Comparison of ENCODE assay signal across 8 mouse cellular contexts in genomic region chr15:80225208-80225607, GRCm38 (mm10). TPM values are rescaled to one million over a fixed set of nuclear protein-coding genes. Genes with fewer than 3 reads are reported as not detected.
DNase-seq lines count a peak whose midpoint lies in the region; ATAC-seq and TF ChIP-seq lines count a peak whose summit lies in the region.

No protein-coding gene starts in this region.

- 21% methylated on average over 9 of the region's 9 CpGs for WGBS in kidney, adult 2 months
- 14% methylated on average over 9 of the region's 9 CpGs for WGBS in liver, embryonic 16.5 days (ENCODE audit: insufficient replicate concordance)

- H3K4me3 ChIP-seq in left cerebral cortex, adult 2 months, result no peak overlapping the region
- no peak overlapping the region for H3K4me3 ChIP-seq in kidney, adult 2 months (ENCODE audit: insufficient read depth, low read depth, low read length)
- no peak overlapping the region for H3K4me3 ChIP-seq in liver, embryonic 16.5 days (ENCODE audit: low read depth, low read length)

- no peaks in the 10 kb centered on the region; the same call in 1 of the 2 replicates for H3K4me1 ChIP-seq in kidney, adult 2 months (ENCODE audit: control insufficient read depth, insufficient read depth, low read length)
- peaks cover 2% of the 10 kb centered on the region; the same call in 1 of the 2 replicates for H3K4me1 ChIP-seq in liver, embryonic 16.5 days (ENCODE audit: control insufficient read depth, low read depth, low read length)

- no peaks in the 10 kb centered on the region for H3K36me3 ChIP-seq in kidney, adult 2 months (ENCODE audit: control insufficient read depth, insufficient read depth, low read length)
- H3K36me3 ChIP-seq in liver, embryonic 16.5 days (ENCODE audit: control insufficient read depth, insufficient read depth), result no peaks in the 10 kb centered on the region

- no peak overlapping the region for H3K9ac ChIP-seq in liver, embryonic 16.5 days (ENCODE audit: low read depth, low read length)

- peak; percentile 27; the same call in 1 of the 2 replicates for ATAC-seq in frontal cortex, adult (ENCODE audit: low TSS enrichment)
- ATAC-seq in liver, embryonic 16.5 days (ENCODE audit: low read depth), result peak; percentile 72

- TF ChIP-seq POLR2A in kidney, adult 2 months (IDR thresholded peaks at IDR 0.05; ENCODE audit: low read depth, low read length), result no peak

- intact Hi-C loops in left cerebral cortex, adult 2 months (cut with DNase I), result loop anchor here (5.0 to 10.0 kb wide), 3 partner anchors 37 to 280 kb away; partner anchors contain the start of gene Rps19bp1

- no peak overlapping the region for H3K4me2 ChIP-seq in liver, embryonic 16.5 days (ENCODE audit: low read depth, low read length)

- peak in 1 of 2 experiments; percentile 67 for DNase-seq in left cerebral cortex, adult 2 months (ENCODE audit: extremely low spot score in 1 of 2, low spot score in 2 of 2)
- no peak for DNase-seq in left cerebral cortex, adult 11 months (ENCODE audit: low spot score)
- peak; percentile 75 for DNase-seq in c-Kit-negative CD71-positive TER-119-positive erythroid progenitor cells, embryonic 14.5 days (ENCODE audit: low read depth, low spot score)
- peak; percentile 75 for DNase-seq in kidney, adult 2 months
- DNase-seq in ovary, postnatal 14 days (ENCODE audit: low spot score), result peak; percentile 81
- peak; percentile 74 to 94 for DNase-seq in thymus, postnatal 10 days (ENCODE audit: low spot score in 2 of 2)

- H3K27ac ChIP-seq in left cerebral cortex, adult 2 months, result no peak overlapping the region
- H3K27ac ChIP-seq in kidney, adult 2 months (ENCODE audit: insufficient read depth, low read depth, low read length), result no peak overlapping the region
- no peak overlapping the region for H3K27ac ChIP-seq in liver, embryonic 16.5 days (ENCODE audit: low read length)

- no peaks in the 10 kb centered on the region for H3K9me3 ChIP-seq in liver, embryonic 16.5 days (replicated peaks; ENCODE audit: control insufficient read depth, low read length)

- no peaks in the 10 kb centered on the region for H3K27me3 ChIP-seq in kidney, adult 2 months (replicated peaks; ENCODE audit: control insufficient read depth, insufficient read depth, low read length)
- H3K27me3 ChIP-seq in liver, embryonic 16.5 days (ENCODE audit: control insufficient read depth, insufficient read depth, low read depth, low read length), result no peaks in the 10 kb centered on the region

- TF ChIP-seq CTCF in left cerebral cortex, adult 2 months (IDR thresholded peaks at IDR 0.05), result peak; percentile 77
- TF ChIP-seq CTCF in kidney, adult 2 months (conservative IDR thresholded peaks at IDR 0.05; ENCODE audit: insufficient read depth, insufficient read length, low read depth, low read length), result peak; percentile 92

RNA-seq across cellular contexts. Expression of gene Mief1, which starts 8.6 kb away (rescaled TPM):
- total RNA-seq in left cerebral cortex, adult 2 months (2021), result 10 to 100 TPM; 32.3 to 33.9 TPM
- polyA plus RNA-seq in kidney, adult 2 months (2012; rRNA removed), result 16.3 and 16.9 TPM in 2 replicates
- polyA plus RNA-seq in liver, embryonic 16.5 days (2015; fragmentation: Nextera tagmentation; extraction: Ambion mirVana), result 14.4 and 16.0 TPM in 2 replicates

RNA-seq across cellular contexts. Expression of gene AC140267.1, which starts 10.4 kb away (rescaled TPM):
- 10 to 100 TPM; 20.0 to 28.1 TPM for total RNA-seq in left cerebral cortex, adult 2 months (2021)
- not detected in 2 replicates for polyA plus RNA-seq in kidney, adult 2 months (2012; rRNA removed)
- not detected in 2 replicates for polyA plus RNA-seq in liver, embryonic 16.5 days (2015; fragmentation: Nextera tagmentation; extraction: Ambion mirVana)

RNA-seq across cellular contexts. Expression of gene Atf4, which starts 29.8 kb away (rescaled TPM):
- total RNA-seq in left cerebral cortex, adult 2 months (2021), result 100 to 1,000 TPM; 119 to 120 TPM
- 92.3 and 126 TPM in 2 replicates for polyA plus RNA-seq in kidney, adult 2 months (2012; rRNA removed)
- 138 and 139 TPM in 2 replicates for polyA plus RNA-seq in liver, embryonic 16.5 days (2015; fragmentation: Nextera tagmentation; extraction: Ambion mirVana)

RNA-seq across cellular contexts. Expression of gene Rps19bp1, which starts 38.9 kb away (rescaled TPM):
- total RNA-seq in left cerebral cortex, adult 2 months (2021), result 10 to 100 TPM; 38.3 to 42.0 TPM
- 25.8 and 29.9 TPM in 2 replicates for polyA plus RNA-seq in kidney, adult 2 months (2012; rRNA removed)
- 21.2 and 24.9 TPM in 2 replicates for polyA plus RNA-seq in liver, embryonic 16.5 days (2015; fragmentation: Nextera tagmentation; extraction: Ambion mirVana)

RNA-seq across cellular contexts. Expression of gene Mgat3, which starts 51.7 kb away (rescaled TPM):
- 100 to 1,000 TPM; 119 to 129 TPM for total RNA-seq in left cerebral cortex, adult 2 months (2021)
- 70.5 and 77.1 TPM in 2 replicates for polyA plus RNA-seq in kidney, adult 2 months (2012; rRNA removed)
- polyA plus RNA-seq in liver, embryonic 16.5 days (2015; fragmentation: Nextera tagmentation; extraction: Ambion mirVana), result 0.36 and 0.55 TPM in 2 replicates
